Mouse (Mus musculus) G1E (cell line): ENCODE results near the gene Ints11. TPM values are rescaled to one million over a fixed set of nuclear protein-coding genes. Genes with fewer than 3 reads are reported as not detected.

ENCODE experiments used
- ATAC-seq: 2 replicates; pipeline ENCODE4 v1.8.0; 2016; ENCODE audit warnings: mild to moderate bottlenecking; ENCODE audit not compliant: insufficient number of reproducible peaks, poor library complexity, low FRiP score, severe bottlenecking; ENCODE audit errors: extremely low read depth
- DNase-seq: peaks from one replicate; pipeline ENCODE4 v3.0.0; 2012; ENCODE audit warnings: low spot score
- H3K27me3 ChIP-seq: 2 replicates; pipeline ENCODE4 v1.6.1; 2012; ENCODE audit warnings: mild to moderate bottlenecking, low read length, inconsistent platforms; ENCODE audit not compliant: insufficient read depth
- H3K36me3 ChIP-seq: replicated peaks from 2 replicates; pipeline ENCODE3; 2012; ENCODE audit warnings: mild to moderate bottlenecking, inconsistent platforms
- H3K4me1 ChIP-seq: 2 replicates; pipeline ENCODE4 v1.6.1; 2012; ENCODE audit warnings: low read depth, low read length, inconsistent platforms, mixed read lengths; ENCODE audit not compliant: insufficient read depth
- H3K4me3 ChIP-seq: 2 replicates; pipeline ENCODE4 v1.5.1; 2012; ENCODE audit warnings: low read depth, mild to moderate bottlenecking, inconsistent platforms, low read length, moderate library complexity, mixed read lengths
- H3K9me3 ChIP-seq: replicated peaks from 2 replicates; pipeline ENCODE4 v1.6.1; 2012; ENCODE audit warnings: inconsistent platforms
- CTCF ChIP-seq: IDR thresholded peaks from 2 replicates; pipeline ENCODE4 v1.5.1; 2012; ENCODE audit warnings: low read depth, low read length, inconsistent platforms, mixed read lengths
- GATA1 ChIP-seq: IDR thresholded peaks from 2 replicates; pipeline ENCODE4 v1.6.1; 2012; ENCODE audit warnings: borderline replicate concordance, low read length, inconsistent platforms, mixed read lengths
- GATA2 ChIP-seq: IDR thresholded peaks from 2 replicates; pipeline ENCODE4 v1.6.1; 2012; ENCODE audit warnings: low read depth, low read length, inconsistent platforms, borderline replicate concordance
- POLR2AphosphoS5 ChIP-seq: IDR thresholded peaks from 2 replicates; pipeline ENCODE4 v1.6.1; 2012; ENCODE audit warnings: low read depth, low read length, inconsistent platforms; ENCODE audit not compliant: insufficient replicate concordance
- TAL1 ChIP-seq: conservative IDR thresholded peaks from 2 replicates; pipeline ENCODE4 v1.6.1; 2012; ENCODE audit warnings: low read depth, low read length, inconsistent platforms, mixed read lengths
- polyA plus RNA-seq: library from polyadenylated mRNA; stranded (reverse); fragments of >175 nt; gene quantifications from 2 replicates; pipeline ENCODE4 v1.2.3, GENCODE M21; 2012
- total RNA-seq, 2 experiments: library from RNA; stranded (forward) in 1 of 2; stranded (reverse) in 1 of 2; fragments of 200-1000 nt in 1 of 2; fragments of >200 nt in 1 of 2; fragmentation: Nextera tagmentation in 1 of 2; gene quantifications; 2 replicates each; pipeline ENCODE4 v1.2.3; 2014 to 2017

Gene Ints11
- total RNA-seq (2014; fragmentation: Nextera tagmentation) = 35.6 and 47.3 TPM in 2 replicates
- total RNA-seq (2017) = 43.5 and 63.3 TPM in 2 replicates
- polyA plus RNA-seq = 21.7 and 26.8 TPM in 2 replicates

DNA sequence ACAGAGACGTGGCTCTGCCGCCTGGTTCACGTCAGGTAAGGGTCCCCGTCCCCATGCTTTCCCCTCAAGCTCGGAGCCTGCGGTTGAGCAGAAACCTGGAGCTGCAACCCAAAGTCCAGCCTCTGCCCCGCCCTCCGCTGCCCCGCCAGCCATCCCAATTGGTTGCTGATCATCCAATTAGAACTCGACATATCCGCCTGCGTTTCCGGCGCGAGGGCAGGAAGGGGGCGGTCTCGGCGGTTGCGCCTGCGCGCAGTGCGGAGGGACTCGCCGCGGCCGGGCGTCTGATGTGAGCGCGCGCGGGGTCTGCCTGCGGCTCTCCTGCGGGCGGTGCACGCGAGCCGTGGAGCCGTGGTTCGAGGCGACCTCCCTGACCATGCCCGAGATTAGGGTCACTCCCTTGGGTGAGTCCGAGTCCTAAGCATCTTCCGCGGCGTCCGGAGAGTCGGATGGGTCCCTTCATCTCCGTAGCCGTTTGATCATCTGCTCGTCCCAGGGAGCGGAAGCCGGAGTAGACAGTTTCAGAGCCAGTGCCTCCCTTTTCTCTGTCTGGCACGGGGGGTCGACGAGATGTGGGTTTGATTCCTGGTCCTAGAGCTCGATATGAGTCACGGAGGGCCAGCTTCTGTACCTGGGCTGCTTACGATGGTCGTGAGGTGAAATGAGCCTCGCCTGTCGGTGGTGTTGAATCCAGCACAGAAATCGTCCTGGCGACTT is at the start of gene Ints11, which contains the start of gene Cptp:
TSS of gene Ints11 (plus strand) at position 230 of the 717 bp plus-strand sequence.
TSS of gene Cptp (minus strand) at position 124 of the 717 bp plus-strand sequence.
- ATAC-seq = peak; percentile 100
- TF ChIP-seq CTCF (no peak), GATA2 (no peak), TAL1 (no peak), GATA1 (no peak), POLR2AphosphoS5 (no peak)
- H3K27me3 ChIP-seq = no peaks in the 10 kb centered on the region
- peak within 1 kb of the TSS; percentile 77 for H3K4me3 ChIP-seq
- H3K9me3 ChIP-seq = no peaks in the 10 kb centered on the region
- H3K4me1 ChIP-seq = peaks cover 33% of the 10 kb centered on the region
- DNase-seq = peak; percentile 100
- H3K36me3 ChIP-seq = peaks cover 68% of the 10 kb centered on the region

GRCm38 (mm10) chr4:155821025-155821424 is 48.3 kb upstream of the Ints11 start:
- Histone ChIP-seq H3K4me3 (no peak overlapping the region), H3K4me1 (peaks cover 36% of the 10 kb centered on the region), H3K36me3 (peaks cover 97% of the 10 kb centered on the region), H3K9me3 (no peaks in the 10 kb centered on the region), H3K27me3 (no peaks in the 10 kb centered on the region)
- no peak for DNase-seq
- TF ChIP-seq GATA2 = no peak
- no peak for TF ChIP-seq CTCF
- no peak for TF ChIP-seq GATA1
- no peak for TF ChIP-seq TAL1
- no peak for TF ChIP-seq POLR2AphosphoS5
- ATAC-seq = no peak

- no peak for DNase-seq
- no peak for TF ChIP-seq TAL1
- TF ChIP-seq CTCF = no peak
- no peak for TF ChIP-seq GATA1
- no peak for TF ChIP-seq GATA2
- TF ChIP-seq POLR2AphosphoS5 = no peak
- peaks cover 97% of the 10 kb centered on the region for H3K36me3 ChIP-seq
- H3K4me1 ChIP-seq = peaks cover 27% of the 10 kb centered on the region
- no peak for ATAC-seq
- no peak overlapping the region for H3K4me3 ChIP-seq
- H3K27me3 ChIP-seq = no peaks in the 10 kb centered on the region
- H3K9me3 ChIP-seq = no peaks in the 10 kb centered on the region
Measured at GRCm38 (mm10) chr4:155823443-155823842, 45.9 kb upstream of the Ints11 start.

DNA sequence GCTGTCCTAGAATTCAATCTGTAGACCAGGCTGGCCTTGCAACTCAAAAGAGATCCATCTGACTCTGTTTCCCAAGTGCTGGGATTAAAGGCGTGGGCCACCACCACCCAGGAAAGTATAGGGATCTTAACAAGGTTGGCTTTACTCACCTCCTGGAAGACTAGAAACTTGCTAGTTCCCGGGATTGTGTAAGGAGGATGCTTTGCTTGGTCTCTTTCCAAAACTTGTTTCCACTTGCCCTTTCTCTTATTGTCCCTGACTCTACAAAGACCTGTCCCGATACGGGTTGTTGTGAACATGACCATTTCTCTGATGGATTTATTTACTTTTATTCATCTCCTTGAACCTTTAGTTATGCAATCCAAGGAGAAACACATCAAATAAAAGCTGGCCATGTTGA is 39.5 kb upstream of the Ints11 start:
- Histone ChIP-seq H3K27me3 (no peaks in the 10 kb centered on the region), H3K9me3 (no peaks in the 10 kb centered on the region), H3K4me1 (peaks cover 43% of the 10 kb centered on the region), H3K36me3 (peaks cover 78% of the 10 kb centered on the region), H3K4me3 (no peak overlapping the region)
- TF ChIP-seq TAL1 (no peak), CTCF (no peak), GATA2 (no peak), GATA1 (no peak), POLR2AphosphoS5 (no peak)
- ATAC-seq = no peak
- DNase-seq = no peak

GRCm38 (mm10) chr4:155830596-155830995 is 38.8 kb upstream of the Ints11 start:
- Histone ChIP-seq H3K36me3 (peaks cover 77% of the 10 kb centered on the region), H3K9me3 (no peaks in the 10 kb centered on the region), H3K4me3 (no peak overlapping the region; the same call in 1 of the 2 replicates), H3K27me3 (no peaks in the 10 kb centered on the region), H3K4me1 (peaks cover 42% of the 10 kb centered on the region)
- DNase-seq (no peak), ATAC-seq (no peak)
- TF ChIP-seq GATA2 (no peak), CTCF (no peak)

DNA sequence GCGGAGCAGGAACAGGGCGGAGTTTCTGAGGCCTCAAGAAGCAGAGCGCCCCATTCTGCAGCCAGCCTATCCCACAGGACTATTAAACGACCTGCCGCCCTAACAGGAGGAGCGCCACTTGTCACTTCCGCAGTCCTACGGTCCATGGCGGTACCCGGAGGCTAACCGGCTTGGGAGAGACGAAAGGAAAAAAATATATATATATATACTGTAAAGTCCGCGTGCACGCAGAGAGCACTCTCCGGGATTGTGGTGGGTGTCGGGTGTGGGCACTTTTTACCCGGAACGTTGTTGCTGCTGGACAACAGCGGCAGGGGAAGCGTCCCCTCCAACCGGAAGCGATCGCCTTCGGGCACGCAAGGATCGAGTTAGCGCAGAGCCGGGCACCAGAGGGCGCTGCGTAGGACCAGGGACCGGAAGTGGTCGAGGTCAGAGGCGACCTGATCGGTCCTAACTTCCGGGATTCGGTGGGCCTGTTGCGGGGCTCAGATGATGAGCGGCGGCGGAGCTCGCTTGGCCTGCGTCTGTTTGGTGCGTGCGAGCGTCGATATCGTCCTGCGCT is 38.1 kb upstream of the Ints11 start, which contains the start of gene Aurkaip1:
TSS of gene Aurkaip1 (plus strand) at position 68 of the 562 bp plus-strand sequence.
- DNase-seq = peak; percentile 87
- H3K9me3 ChIP-seq = no peaks in the 10 kb centered on the region
- no peaks in the 10 kb centered on the region for H3K27me3 ChIP-seq
- peaks cover 71% of the 10 kb centered on the region for H3K36me3 ChIP-seq
- H3K4me3 ChIP-seq = peak within 1 kb of the TSS; percentile 93
- H3K4me1 ChIP-seq = peaks cover 42% of the 10 kb centered on the region
- peak; percentile 91 for ATAC-seq
- TF ChIP-seq GATA1 (no peak), CTCF (peak; percentile 56)
